Comparison of ENCODE assay signal across 25 mouse cellular contexts in the genomic region with DNA sequence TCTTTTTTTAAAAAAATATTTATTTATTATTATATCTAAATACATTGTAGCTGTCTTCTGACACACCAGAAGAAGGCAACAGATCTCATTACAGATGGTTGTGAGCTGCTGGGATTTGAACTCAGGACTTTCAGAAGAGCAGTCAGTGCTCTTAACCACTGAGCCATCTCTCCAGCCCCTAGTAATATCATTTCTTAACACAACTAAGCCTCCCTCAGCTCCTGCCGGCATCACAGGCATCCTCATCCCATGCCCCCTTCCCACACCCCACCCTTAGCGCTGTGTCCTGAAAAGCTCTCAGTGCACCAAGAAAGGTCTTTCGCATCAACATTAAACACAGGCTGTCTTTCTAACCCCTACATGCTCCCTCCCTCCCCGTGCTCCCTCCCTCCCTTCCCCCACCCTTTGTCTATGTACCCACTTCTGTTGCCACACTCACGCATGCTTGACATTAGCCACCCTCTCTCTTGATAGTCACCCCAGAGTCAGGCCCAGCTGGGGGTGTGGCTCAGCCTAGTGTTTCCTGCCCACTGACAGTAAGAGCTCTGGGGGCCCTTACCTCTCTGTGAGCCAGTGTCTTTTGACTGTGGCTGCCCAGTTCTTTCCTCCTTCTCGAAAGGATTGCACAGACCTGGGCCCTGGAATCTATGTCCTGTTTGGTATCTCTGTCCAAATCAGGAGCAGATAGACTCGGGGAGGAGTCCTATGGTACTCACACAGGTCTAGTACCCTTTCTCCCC. TPM values are rescaled to one million over a fixed set of nuclear protein-coding genes. Genes with fewer than 3 reads are reported as not detected.
A peak's percentile ranks its signal among the peaks of the same experiment; 100 is the strongest.
DNase-seq lines count a peak whose midpoint lies in the region; ATAC-seq lines count a peak whose summit lies in the region.
"Had no signal": no experiment of that assay in that cellular context is flagged by ENCODE, and none has a peak within 500 bp of the region (broad histone marks: within the 10 kb centered on the region; RNA-seq: fewer than 3 reads in every experiment).

No protein-coding gene starts in this region.

- 0 out of 2 replicates have a peak overlapping the region, but pooled peaks have one; percentile 4 for H3K9ac ChIP-seq in lung, embryonic 15.5 days
- H3K9ac ChIP-seq: embryonic facial prominence, embryonic 12.5 days; embryonic facial prominence, embryonic 15.5 days; forebrain, postnatal 0 days; heart, embryonic 13.5 days; hindbrain, embryonic 15.5 days had no signal

- peaks cover 15% of the 10 kb centered on the region; the same call in 1 of the 2 replicates for H3K27me3 ChIP-seq in lung, embryonic 15.5 days
- H3K27me3 ChIP-seq: CH12.LX; hindbrain, embryonic 15.5 days had no signal

- no peaks in the 10 kb centered on the region for H3K36me3 ChIP-seq in lung, embryonic 15.5 days
- H3K36me3 ChIP-seq: embryonic facial prominence, embryonic 12.5 days; embryonic facial prominence, embryonic 15.5 days; G1E; heart, embryonic 10.5 days; heart, embryonic 13.5 days; hindbrain, embryonic 15.5 days had no signal

- no peak overlapping the region for H3K4me2 ChIP-seq in lung, embryonic 15.5 days
- H3K4me2 ChIP-seq: embryonic facial prominence, embryonic 12.5 days; embryonic facial prominence, embryonic 15.5 days; heart, embryonic 13.5 days; hindbrain, embryonic 15.5 days had no signal

- WGBS in lung, embryonic 15.5 days = 52% methylated on average over 7 of the region's 7 CpGs

- peak; percentile 52 for DNase-seq in cerebellum, adult 9-10 months
- no peak for DNase-seq in cerebellum, postnatal 10 days
- no peak for DNase-seq in lung, postnatal 14 days
- peak; percentile 40 for DNase-seq in thymus, postnatal 4 days
- DNase-seq in thymus, postnatal 10 days (ENCODE audit: low spot score in 2 of 2) = no peak
- DNase-seq: adrenal gland, adult 2 months; adrenal gland, postnatal 14 days; B cell, adult 2 months; cerebellum, adult 18-20 months; cerebellum, postnatal 14 days; forebrain, postnatal 0 days; gastrocnemius, postnatal 36 days; heart, adult 2 months; heart, postnatal 14 days; heart, postnatal 4 days had no signal

- ATAC-seq in lung, embryonic 15.5 days (ENCODE audit: borderline replicate concordance, extremely low read depth, low FRiP score, low TSS enrichment) = no peak
- no peak for ATAC-seq in megakaryocyte progenitor cell, adult 5-6 weeks (replicated peaks; ENCODE audit: poor library complexity)
- ATAC-seq: forebrain, embryonic 14.5 days; forebrain, postnatal 0 days had no signal

- no peak overlapping the region for H3K4me3 ChIP-seq in lung, embryonic 15.5 days
- H3K4me3 ChIP-seq: embryonic facial prominence, embryonic 12.5 days; embryonic facial prominence, embryonic 15.5 days; heart, adult 2 months; heart, embryonic 10.5 days; heart, embryonic 13.5 days; hindbrain, embryonic 15.5 days had no signal

- H3K9me3 ChIP-seq in lung, embryonic 15.5 days = no peaks in the 10 kb centered on the region
- H3K9me3 ChIP-seq: embryonic facial prominence, embryonic 12.5 days; embryonic facial prominence, embryonic 15.5 days; G1E; heart, embryonic 10.5 days; heart, embryonic 13.5 days; hindbrain, embryonic 15.5 days had no signal

- H3K27ac ChIP-seq in lung, embryonic 15.5 days = no peak overlapping the region
- H3K27ac ChIP-seq: embryonic facial prominence, embryonic 12.5 days; embryonic facial prominence, embryonic 15.5 days; heart, adult 2 months; heart, embryonic 10.5 days; heart, embryonic 13.5 days; hindbrain, embryonic 15.5 days had no signal

- peaks cover 3% of the 10 kb centered on the region; the same call in 1 of the 2 replicates for H3K4me1 ChIP-seq in lung, embryonic 15.5 days
- H3K4me1 ChIP-seq: embryonic facial prominence, embryonic 12.5 days had no signal

RNA-seq across cellular contexts. Expression of a gene that starts 8.2 kb away (rescaled TPM):
- 21.0 and 22.3 TPM in 2 replicates for polyA plus RNA-seq in lung, embryonic 15.5 days (2015; fragmentation: Nextera tagmentation; extraction: Ambion mirVana)
- total RNA-seq in megakaryocyte progenitor cell, adult 5-6 weeks (2015) = 2.9 and 4.7 TPM in 2 replicates
- total RNA-seq in megakaryocyte progenitor cell, adult 5-6 weeks (2017) = 1.6 and 3.7 TPM in 2 replicates

RNA-seq across cellular contexts. Expression of a gene that starts 20.7 kb away (rescaled TPM):
- polyA plus RNA-seq in lung, embryonic 15.5 days (2015; fragmentation: Nextera tagmentation; extraction: Ambion mirVana) = 114 and 117 TPM in 2 replicates
- 3.3 and 3.5 TPM in 2 replicates for total RNA-seq in megakaryocyte progenitor cell, adult 5-6 weeks (2015)
- total RNA-seq in megakaryocyte progenitor cell, adult 5-6 weeks (2017) = 6.5 and 6.8 TPM in 2 replicates

Comparison
In these comparisons a context has a peak if more than half of its experiments do, and no peak if none do; other contexts are left out.
1. DNase-seq: peak in cerebellum, adult 9-10 months (single experiment) and thymus, postnatal 4 days (single experiment); none in cerebellum, postnatal 10 days (0 of 2), lung, postnatal 14 days (single experiment) and thymus, postnatal 10 days (0 of 2).